Mouse (Mus musculus): ENCODE data around the gene Lhfpl2.
A peak's percentile ranks its signal among the peaks of the same experiment; 100 is the strongest.
"Not testable (repeated sequence)": the region's sequence is repeated elsewhere in the genome, so short reads cannot be mapped to it uniquely, and the experiment has no call there.

Gene Lhfpl2

GRCm38 (mm10) chr13:94057563-94058560 is at the start of gene Lhfpl2:
Gene Lhfpl2, plus strand, starts transcription at chr13:94057796.
- peak; percentile 67 for DNase-seq (ENCODE audit: low read depth, low spot score)

GRCm38 (mm10) chr13:94011996-94012575 is 45.5 kb upstream of the Lhfpl2 start:
- DNase-seq (ENCODE audit: low read depth, low spot score) = no peak

GRCm38 (mm10) chr13:94013986-94014385 is 43.6 kb upstream of the Lhfpl2 start:
- no peak for DNase-seq (ENCODE audit: low read depth, low spot score)

- DNase-seq (ENCODE audit: low read depth, low spot score) = not testable (repeated sequence)
Observed at GRCm38 (mm10) chr13:94024575-94024974, 33.0 kb upstream of the Lhfpl2 start.

- no peak for DNase-seq (ENCODE audit: low read depth, low spot score)
Observed at GRCm38 (mm10) chr13:94029147-94029546, 28.4 kb upstream of the Lhfpl2 start.

GRCm38 (mm10) chr13:94030551-94030950 is 27.0 kb upstream of the Lhfpl2 start:
- no peak for DNase-seq (ENCODE audit: low read depth, low spot score)

- DNase-seq (ENCODE audit: low read depth, low spot score) = no peak
Observed at GRCm38 (mm10) chr13:94037313-94038051, 20.1 kb upstream of the Lhfpl2 start.

- no peak for DNase-seq (ENCODE audit: low read depth, low spot score)
Observed at GRCm38 (mm10) chr13:94038052-94038340, 19.6 kb upstream of the Lhfpl2 start.

GRCm38 (mm10) chr13:94050036-94050435 is 7.6 kb upstream of the Lhfpl2 start:
- no peak for DNase-seq (ENCODE audit: low read depth, low spot score)

GRCm38 (mm10) chr13:94050782-94051181 is 6.8 kb upstream of the Lhfpl2 start:
- no peak for DNase-seq (ENCODE audit: low read depth, low spot score)

GRCm38 (mm10) chr13:94057036-94057562 is 497 bp upstream of the Lhfpl2 start:
- no peak for DNase-seq (ENCODE audit: low read depth, low spot score)

GRCm38 (mm10) chr13:94058642-94059222 is 1.1 kb downstream of the Lhfpl2 start:
- DNase-seq (ENCODE audit: low read depth, low spot score) = no peak

GRCm38 (mm10) chr13:94059373-94059772 is 1.8 kb downstream of the Lhfpl2 start:
- no peak for DNase-seq (ENCODE audit: low read depth, low spot score)

- peak; percentile 47 for DNase-seq (ENCODE audit: low read depth, low spot score)
Observed at GRCm38 (mm10) chr13:94059778-94060177, 2.2 kb downstream of the Lhfpl2 start.

GRCm38 (mm10) chr13:94060461-94060860 is 2.9 kb downstream of the Lhfpl2 start:
- no peak for DNase-seq (ENCODE audit: low read depth, low spot score)

GRCm38 (mm10) chr13:94061256-94061877 is 3.8 kb downstream of the Lhfpl2 start:
- no peak for DNase-seq (ENCODE audit: low read depth, low spot score)

GRCm38 (mm10) chr13:94062349-94063111 is 4.9 kb downstream of the Lhfpl2 start:
- DNase-seq (ENCODE audit: low read depth, low spot score) = no peak

- DNase-seq (ENCODE audit: low read depth, low spot score) = no peak
Observed at GRCm38 (mm10) chr13:94063156-94063555, 5.6 kb downstream of the Lhfpl2 start.

GRCm38 (mm10) chr13:94064571-94064970 is 7.0 kb downstream of the Lhfpl2 start:
- DNase-seq (ENCODE audit: low read depth, low spot score) = no peak

GRCm38 (mm10) chr13:94065276-94066050 is 7.9 kb downstream of the Lhfpl2 start:
- no peak for DNase-seq (ENCODE audit: low read depth, low spot score)

Data from forelimb bud, embryonic 11.5 days (tissue).